Mouse (Mus musculus) olfactory bulb, adult 2 months (tissue): ENCODE measurements around the gene Prep.

Source experiments
- CTCF ChIP-seq: fragments of 200-500 bp; IDR thresholded peaks from 2 replicates; pipeline ENCODE4 v1.5.1; 2012; ENCODE audit warnings: low read depth, mild to moderate bottlenecking, low read length, moderate library complexity; ENCODE audit not compliant: insufficient read depth
- POLR2A ChIP-seq: fragments of 200-500 bp; IDR thresholded peaks from 2 replicates; pipeline ENCODE4 v1.6.1; 2012; ENCODE audit warnings: mild to moderate bottlenecking, low read depth, low read length, moderate library complexity; ENCODE audit not compliant: insufficient read depth

DNA sequence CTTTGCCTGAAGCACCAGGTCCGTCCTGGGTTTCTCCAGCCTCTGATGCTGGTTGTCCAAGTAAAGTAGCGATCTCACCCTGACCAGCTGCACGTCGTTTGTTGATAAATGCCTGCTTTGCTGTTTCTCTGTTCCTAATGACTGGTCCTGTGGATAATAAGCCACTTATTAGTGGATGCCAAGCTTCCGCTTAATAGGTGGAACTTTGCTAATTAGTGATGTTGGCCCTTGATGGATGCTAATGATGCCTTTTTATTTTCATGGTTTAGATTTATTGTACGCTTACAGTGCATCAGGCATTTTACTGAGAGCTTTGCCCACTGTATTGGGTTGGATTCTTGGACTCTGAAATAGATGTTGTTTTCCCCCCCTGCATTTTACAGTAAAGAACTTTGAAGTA lies 7.5 kb downstream of the Prep start:
- TF ChIP-seq POLR2A = no peak
- TF ChIP-seq CTCF = no peak
